Mouse (Mus musculus) frontal cortex, adult (tissue): Measurements from ENCODE around the gene Sirt1.
A peak's percentile ranks its signal among the peaks of the same experiment; 100 is the strongest.

Source experiments
- ATAC-seq: cut with Nextera tagmentation; 2 replicates; pipeline ENCODE4 v1.9.2; 2017; ENCODE audit warnings: mild to moderate bottlenecking, moderate library complexity, mixed read lengths; ENCODE audit not compliant: low TSS enrichment

The Sirt1 gene

GRCm38 (mm10) chr10:63327091-63327490 lies 54.4 kb downstream of the Sirt1 start:
- no peak for ATAC-seq

- no peak for ATAC-seq
Observed at GRCm38 (mm10) chr10:63313726-63314125, 67.8 kb downstream of the Sirt1 start.

DNA sequence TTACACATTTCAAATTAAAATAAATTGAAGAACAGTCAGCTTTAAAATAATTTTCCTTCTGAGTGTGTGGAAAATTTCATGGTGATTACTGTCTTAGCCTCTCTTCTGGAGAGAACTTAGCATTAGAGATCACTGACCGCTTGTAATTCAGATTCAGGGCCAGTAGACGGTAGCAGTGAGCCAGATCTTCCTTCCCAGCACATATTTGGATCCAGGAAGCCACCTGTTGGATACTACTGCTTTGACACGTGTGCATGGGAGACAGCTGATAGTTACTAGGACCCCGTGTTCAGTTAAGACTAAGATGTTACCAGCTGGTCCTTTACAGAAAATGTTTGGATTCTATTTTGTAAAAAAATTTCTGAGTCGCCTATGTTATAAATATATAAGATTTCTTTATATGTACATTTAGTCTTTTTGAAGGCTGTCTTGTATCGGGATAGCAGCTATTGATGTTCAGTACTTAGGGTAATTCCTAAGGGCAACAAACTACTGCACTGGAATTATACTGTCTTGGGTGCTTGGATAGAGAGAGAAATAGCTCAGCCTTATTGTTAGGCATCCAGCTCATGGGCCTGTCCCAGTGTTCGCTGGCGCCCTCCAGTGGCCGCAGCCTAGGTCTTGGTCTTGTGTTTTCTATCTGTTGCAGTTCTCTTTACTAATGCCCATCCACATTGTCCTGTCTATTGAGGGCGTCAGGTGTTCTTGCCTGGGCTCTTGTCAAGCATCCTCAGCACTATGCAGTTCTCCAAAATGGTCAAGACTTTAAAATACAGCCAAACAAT lies 72.7 kb downstream of the Sirt1 start:
- peak; percentile 90 for ATAC-seq

GRCm38 (mm10) chr10:63302356-63302755 lies 79.1 kb downstream of the Sirt1 start:
- no peak for ATAC-seq

DNA sequence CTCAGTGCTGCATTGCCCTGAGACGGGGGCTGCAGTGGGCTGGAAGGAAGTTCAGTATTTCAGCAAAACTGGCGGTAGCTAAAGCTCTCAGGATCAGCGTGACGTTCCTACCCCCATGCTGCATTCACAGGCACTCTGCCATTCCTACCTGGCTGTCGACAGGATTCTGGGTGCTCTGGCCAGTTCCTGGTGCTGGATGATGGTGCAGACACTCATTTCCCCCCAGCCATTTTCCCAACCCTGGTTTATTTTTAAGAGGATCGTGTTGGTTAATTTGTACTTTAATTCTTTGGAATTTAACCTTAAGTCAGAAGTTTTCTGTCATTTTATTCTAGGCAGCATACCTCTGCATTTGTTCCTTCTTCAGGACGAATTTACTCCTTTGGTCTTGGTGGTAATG lies 98.7 kb downstream of the Sirt1 start:
- ATAC-seq: no peak

DNA sequence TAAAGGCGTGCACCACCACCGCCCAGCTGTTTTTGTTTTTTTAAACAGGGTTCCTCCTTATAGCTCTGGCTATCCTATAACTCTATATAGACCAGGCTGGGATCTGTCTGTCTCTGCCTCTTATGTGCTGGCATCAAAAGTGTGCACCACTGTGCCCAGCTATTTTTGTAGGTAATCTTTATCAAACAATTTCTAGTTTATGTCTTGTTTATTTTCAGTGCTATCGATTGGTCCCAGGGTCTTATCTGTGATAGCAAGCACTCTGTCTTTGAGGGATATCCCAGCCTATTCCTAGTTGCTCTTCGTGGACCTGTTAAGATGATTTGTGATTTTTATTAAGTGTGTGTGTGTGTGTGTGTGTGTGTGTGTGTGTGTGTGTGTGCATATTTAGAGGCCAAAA lies 99.1 kb downstream of the Sirt1 start:
- no peak for ATAC-seq

DNA sequence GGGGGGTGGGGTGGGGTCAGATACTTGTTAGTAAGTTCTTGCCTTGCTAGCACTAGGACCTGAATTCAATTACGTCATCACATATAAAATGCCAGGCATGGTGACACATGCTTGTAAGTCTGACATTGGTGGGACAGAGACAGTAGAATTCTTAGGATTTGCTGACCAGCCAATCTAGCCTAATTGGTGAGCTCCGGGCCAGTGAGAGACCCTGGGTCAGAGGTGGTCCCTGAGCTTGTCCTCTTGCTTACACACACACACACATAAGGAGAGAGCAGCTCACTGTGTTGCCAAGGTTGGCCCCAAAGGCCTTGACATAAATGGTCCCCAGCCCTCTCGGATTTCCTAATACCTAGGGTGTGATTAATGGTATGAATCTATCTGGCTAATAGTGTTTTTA lies 101.7 kb downstream of the Sirt1 start:
- no peak for ATAC-seq

DNA sequence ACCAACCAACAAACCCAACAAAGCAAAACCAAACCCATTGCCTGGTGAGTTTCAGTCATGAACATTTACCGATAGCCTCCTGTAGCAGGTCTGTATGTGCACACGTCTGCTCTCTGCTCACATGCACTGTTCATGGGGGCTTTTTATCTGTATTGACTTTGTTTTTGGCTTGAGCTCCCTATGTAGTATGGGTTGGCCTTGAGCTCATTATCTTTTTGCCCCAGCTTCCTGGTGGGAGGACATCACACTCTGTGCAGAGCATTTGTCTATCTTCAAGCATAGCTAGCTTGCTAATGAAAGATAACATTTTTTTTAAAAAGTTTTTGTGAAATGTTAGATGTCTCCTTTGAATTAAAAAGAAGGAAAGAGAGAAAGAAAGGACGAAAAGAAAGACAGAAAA lies 104.5 kb downstream of the Sirt1 start:
- no peak for ATAC-seq

GRCm38 (mm10) chr10:63272868-63273267 lies 108.6 kb downstream of the Sirt1 start:
- ATAC-seq: peak; percentile 82

DNA sequence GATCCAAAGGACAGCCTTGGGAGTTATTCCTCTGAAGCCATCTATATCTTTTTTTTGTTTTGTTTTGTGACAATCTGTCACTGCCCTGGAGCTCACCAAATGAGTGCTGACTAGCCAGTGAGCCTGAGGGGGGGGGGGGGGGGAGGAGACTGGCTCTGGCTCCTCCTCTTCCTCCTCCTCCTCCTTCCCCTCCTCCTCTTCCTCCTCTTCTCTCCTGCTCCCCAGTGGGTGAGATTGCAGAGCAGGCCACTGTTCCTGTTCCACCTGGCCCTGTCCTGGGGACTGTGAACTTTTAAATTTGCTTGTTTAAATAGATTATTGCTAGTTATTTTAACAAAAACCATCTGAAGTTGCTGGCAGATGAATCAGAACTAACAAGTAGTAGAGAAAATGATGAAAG lies 109.1 kb downstream of the Sirt1 start:
- ATAC-seq: no peak
